Mouse (Mus musculus): ENCODE measurements at regions not wholly inside any gene's neighbourhood (a gene's known extent, or its start where the extent isn't known, plus 50 kb on each side); places are given as distances from the start of the nearest gene placed in this dataset.

GRCm38 (mm10) chr4:10792628-10793027, 81.7 kb upstream of the 2610301B20Rik start:
- no peak for ATAC-seq

GRCm38 (mm10) chr4:10794471-10794870, 79.8 kb upstream of the 2610301B20Rik start:
- Histone ChIP-seq H3K4me1 (replicated peaks; ENCODE audit: control insufficient read depth, insufficient read depth, low read length) (no peaks in the 10 kb centered on the region), H3K9me3 (ENCODE audit: control insufficient read depth) (no peaks in the 10 kb centered on the region), H3K4me3 (ENCODE audit: low read depth, low read length) (no peak overlapping the region), H3K36me3 (ENCODE audit: control insufficient read depth, insufficient read depth) (no peaks in the 10 kb centered on the region), H3K4me2 (replicated peaks; ENCODE audit: low read depth) (no peak overlapping the region), H3K9ac (ENCODE audit: low read depth, low read length) (no peak overlapping the region), H3K27me3 (replicated peaks; ENCODE audit: control insufficient read depth, insufficient read depth, low read length) (no peaks in the 10 kb centered on the region), H3K27ac (ENCODE audit: low read depth, low read length) (no peak overlapping the region)
- TF ChIP-seq CTCF (IDR thresholded peaks at IDR 0.05; ENCODE audit: low read depth) = no peak
- ATAC-seq = no peak
- WGBS = 65% methylated on average over 3 of the region's 3 CpGs

More at GRCm38 (mm10) chr4:10792628-10793027, 81.7 kb upstream of the 2610301B20Rik start:
- Histone ChIP-seq H3K9ac (ENCODE audit: low read depth, low read length) (no peak overlapping the region), H3K9me3 (ENCODE audit: control insufficient read depth) (no peaks in the 10 kb centered on the region), H3K36me3 (ENCODE audit: control insufficient read depth, insufficient read depth) (no peaks in the 10 kb centered on the region), H3K27ac (ENCODE audit: low read depth, low read length) (no peak overlapping the region), H3K4me2 (replicated peaks; ENCODE audit: low read depth) (no peak overlapping the region), H3K4me3 (ENCODE audit: low read depth, low read length) (no peak overlapping the region), H3K27me3 (replicated peaks; ENCODE audit: control insufficient read depth, insufficient read depth, low read length) (no peaks in the 10 kb centered on the region), H3K4me1 (replicated peaks; ENCODE audit: control insufficient read depth, insufficient read depth, low read length) (no peaks in the 10 kb centered on the region)
- TF ChIP-seq CTCF (IDR thresholded peaks at IDR 0.05; ENCODE audit: low read depth) = no peak
- 38% methylated on average over 3 of the region's 3 CpGs for WGBS

GRCm38 (mm10) chr4:10800780-10801553, 73.3 kb upstream of the 2610301B20Rik start:
- Histone ChIP-seq H3K27ac (ENCODE audit: low read depth, low read length) (no peak overlapping the region), H3K9me3 (ENCODE audit: control insufficient read depth) (no peaks in the 10 kb centered on the region), H3K4me3 (ENCODE audit: low read depth, low read length) (no peak overlapping the region), H3K27me3 (replicated peaks; ENCODE audit: control insufficient read depth, insufficient read depth, low read length) (no peaks in the 10 kb centered on the region), H3K4me1 (replicated peaks; ENCODE audit: control insufficient read depth, insufficient read depth, low read length) (no peaks in the 10 kb centered on the region), H3K4me2 (replicated peaks; ENCODE audit: low read depth) (no peak overlapping the region), H3K9ac (ENCODE audit: low read depth, low read length) (no peak overlapping the region), H3K36me3 (ENCODE audit: control insufficient read depth, insufficient read depth) (no peaks in the 10 kb centered on the region)
- TF ChIP-seq CTCF (IDR thresholded peaks at IDR 0.05; ENCODE audit: low read depth) = no peak
- no peak for ATAC-seq
- 80% methylated on average over 3 of the region's 3 CpGs for WGBS

- Histone ChIP-seq H3K27me3 (replicated peaks; ENCODE audit: control insufficient read depth, insufficient read depth, low read length) (no peaks in the 10 kb centered on the region), H3K4me2 (replicated peaks; ENCODE audit: low read depth) (no peak overlapping the region), H3K36me3 (ENCODE audit: control insufficient read depth, insufficient read depth) (no peaks in the 10 kb centered on the region), H3K4me1 (replicated peaks; ENCODE audit: control insufficient read depth, insufficient read depth, low read length) (no peaks in the 10 kb centered on the region), H3K27ac (ENCODE audit: low read depth, low read length) (no peak overlapping the region), H3K9ac (ENCODE audit: low read depth, low read length) (no peak overlapping the region), H3K9me3 (ENCODE audit: control insufficient read depth) (no peaks in the 10 kb centered on the region), H3K4me3 (ENCODE audit: low read depth, low read length) (no peak overlapping the region)
- no peak for ATAC-seq
- peak; percentile 34; the same call in 1 of the 2 replicates for TF ChIP-seq CTCF (IDR thresholded peaks at IDR 0.05; ENCODE audit: low read depth)
- 17% methylated on average over 1 of the region's 1 CpGs for WGBS
Measured at GRCm38 (mm10) chr4:10804735-10805134, 69.6 kb upstream of the 2610301B20Rik start.

- no peak overlapping the region for H3K27ac ChIP-seq (ENCODE audit: low read depth, low read length)
- H3K9ac ChIP-seq (ENCODE audit: low read depth, low read length) = no peak overlapping the region
- no peak for ATAC-seq
- 36% methylated on average over 3 of the region's 3 CpGs for WGBS
- no peaks in the 10 kb centered on the region for H3K27me3 ChIP-seq (replicated peaks; ENCODE audit: control insufficient read depth, insufficient read depth, low read length)
- no peaks in the 10 kb centered on the region for H3K36me3 ChIP-seq (ENCODE audit: control insufficient read depth, insufficient read depth)
- H3K4me1 ChIP-seq (replicated peaks; ENCODE audit: control insufficient read depth, insufficient read depth, low read length) = no peaks in the 10 kb centered on the region
- H3K4me2 ChIP-seq (replicated peaks; ENCODE audit: low read depth) = no peak overlapping the region
- H3K4me3 ChIP-seq (ENCODE audit: low read depth, low read length) = no peak overlapping the region
- TF ChIP-seq CTCF (IDR thresholded peaks at IDR 0.05; ENCODE audit: low read depth) = no peak
- no peaks in the 10 kb centered on the region for H3K9me3 ChIP-seq (ENCODE audit: control insufficient read depth)
Measured at GRCm38 (mm10) chr4:10807260-10807659, 67.0 kb upstream of the 2610301B20Rik start.

- Histone ChIP-seq H3K9ac (ENCODE audit: low read depth, low read length) (no peak overlapping the region), H3K4me3 (ENCODE audit: low read depth, low read length) (no peak overlapping the region), H3K27ac (ENCODE audit: low read depth, low read length) (no peak overlapping the region), H3K36me3 (ENCODE audit: control insufficient read depth, insufficient read depth) (no peaks in the 10 kb centered on the region), H3K27me3 (replicated peaks; ENCODE audit: control insufficient read depth, insufficient read depth, low read length) (no peaks in the 10 kb centered on the region), H3K4me1 (replicated peaks; ENCODE audit: control insufficient read depth, insufficient read depth, low read length) (no peaks in the 10 kb centered on the region), H3K4me2 (replicated peaks; ENCODE audit: low read depth) (no peak overlapping the region), H3K9me3 (ENCODE audit: control insufficient read depth) (no peaks in the 10 kb centered on the region)
- 84% methylated on average over 2 of the region's 2 CpGs for WGBS
- TF ChIP-seq CTCF (IDR thresholded peaks at IDR 0.05; ENCODE audit: low read depth) = no peak
- ATAC-seq = no peak
Measured at GRCm38 (mm10) chr4:10812931-10813330, 61.4 kb upstream of the 2610301B20Rik start.

Data from intestine, postnatal 0 days (tissue).